In the genomic region with DNA sequence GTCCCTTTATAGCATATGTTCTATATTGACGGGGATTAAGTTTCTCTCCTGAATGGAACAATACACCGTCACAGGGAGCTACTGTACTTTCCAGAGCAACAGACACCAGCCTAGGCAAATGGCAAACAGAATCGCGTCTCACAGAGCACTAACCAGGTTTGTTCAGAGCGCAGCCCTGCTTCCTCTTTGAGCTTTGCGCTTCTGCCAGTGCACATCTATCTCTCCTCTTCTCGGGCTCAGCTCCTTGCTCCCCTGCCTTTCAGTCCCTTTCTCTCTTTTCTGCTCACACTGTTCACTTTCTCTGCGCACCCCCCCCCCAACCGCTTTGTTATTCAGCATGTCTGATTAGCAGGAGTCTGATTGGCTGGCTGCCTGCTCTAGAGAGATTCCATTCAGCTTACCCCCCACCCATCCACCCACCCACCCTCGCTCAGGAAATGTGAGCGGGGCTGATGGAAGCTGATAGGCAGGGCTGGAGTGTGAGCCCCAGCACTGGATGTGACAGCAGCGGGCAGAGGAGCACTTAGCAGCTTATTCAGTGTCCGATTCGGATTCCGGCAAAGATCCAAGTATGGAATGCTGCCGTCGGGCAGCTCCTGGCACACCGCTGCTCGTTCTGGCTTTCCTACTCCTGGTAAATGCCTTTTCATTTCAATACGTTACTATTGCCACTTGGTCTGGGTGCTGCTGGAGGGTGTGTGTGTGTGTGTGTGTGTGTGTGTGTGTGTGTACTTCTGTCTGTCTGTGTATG, we compare ENCODE assay signal across 8 mouse cellular contexts.
DNase-seq lines count a peak whose midpoint lies in the region; ATAC-seq and TF ChIP-seq lines count a peak whose summit lies in the region.

No protein-coding gene starts in this region.

- no peaks in the 10 kb centered on the region for H3K36me3 ChIP-seq in embryonic facial prominence, embryonic 13.5 days
- H3K36me3 ChIP-seq in heart, embryonic 10.5 days: no peaks in the 10 kb centered on the region
- no peaks in the 10 kb centered on the region for H3K36me3 ChIP-seq in limb, embryonic 11.5 days (ENCODE audit: control insufficient read depth, insufficient read depth, low read length)
- H3K36me3 ChIP-seq in midbrain, embryonic 10.5 days: no peaks in the 10 kb centered on the region
- no peaks in the 10 kb centered on the region for H3K36me3 ChIP-seq in thymus, adult 2 months (ENCODE audit: control insufficient read depth, insufficient read depth, low read length)

- peak overlapping the region; percentile 58 for H3K4me3 ChIP-seq in embryonic facial prominence, embryonic 13.5 days
- peak overlapping the region; percentile 62 for H3K4me3 ChIP-seq in heart, embryonic 10.5 days
- H3K4me3 ChIP-seq in limb, embryonic 11.5 days (ENCODE audit: low read depth, low read length): peak overlapping the region; percentile 41
- peak overlapping the region; percentile 57 for H3K4me3 ChIP-seq in midbrain, embryonic 10.5 days
- H3K4me3 ChIP-seq in thymus, adult 2 months (ENCODE audit: control insufficient read depth, insufficient read depth, low read length): no peak overlapping the region

- peak; percentile 39 to 63 for DNase-seq in adrenal gland, postnatal 36 days
- peak; percentile 89 for DNase-seq in heart, embryonic 10.5 days (ENCODE audit: low spot score)
- DNase-seq in kidney, adult 9 months: peak; percentile 28
- DNase-seq in limb, embryonic 11.5 days (ENCODE audit: low spot score): peak; percentile 69
- DNase-seq in midbrain, embryonic 10.5 days (ENCODE audit: low spot score): peak; percentile 82
- peak; percentile 58 for DNase-seq in skeletal muscle tissue, adult 2 months (ENCODE audit: low read depth, low spot score)
- DNase-seq in thymus, adult 2 months: no peak

- no peaks in the 10 kb centered on the region for H3K27me3 ChIP-seq in embryonic facial prominence, embryonic 13.5 days
- H3K27me3 ChIP-seq in heart, embryonic 10.5 days (ENCODE audit: insufficient read depth, poor library complexity, severe bottlenecking): no peaks in the 10 kb centered on the region
- no peaks in the 10 kb centered on the region for H3K27me3 ChIP-seq in limb, embryonic 11.5 days (ENCODE audit: control insufficient read depth, insufficient read depth, low read length)
- peaks cover 22% of the 10 kb centered on the region for H3K27me3 ChIP-seq in midbrain, embryonic 10.5 days (ENCODE audit: low read depth, poor library complexity, severe bottlenecking)
- H3K27me3 ChIP-seq in thymus, adult 2 months (ENCODE audit: control insufficient read depth, insufficient read depth, low read length): no peaks in the 10 kb centered on the region

- peak overlapping the region; percentile 67 for H3K4me2 ChIP-seq in embryonic facial prominence, embryonic 13.5 days
- peak overlapping the region; percentile 62 for H3K4me2 ChIP-seq in limb, embryonic 11.5 days (ENCODE audit: low read depth, severe bottlenecking)

- ATAC-seq in embryonic facial prominence, embryonic 13.5 days (ENCODE audit: insufficient number of reproducible peaks, insufficient read depth, low FRiP score, low TSS enrichment, low read depth): peak; percentile 89
- peak; percentile 83 for ATAC-seq in limb, embryonic 11.5 days (ENCODE audit: insufficient number of reproducible peaks, low FRiP score, low TSS enrichment, low read depth)

- no peaks in the 10 kb centered on the region for H3K9me3 ChIP-seq in embryonic facial prominence, embryonic 13.5 days
- H3K9me3 ChIP-seq in heart, embryonic 10.5 days: no peaks in the 10 kb centered on the region
- no peaks in the 10 kb centered on the region for H3K9me3 ChIP-seq in limb, embryonic 11.5 days (ENCODE audit: control insufficient read depth, low read length)
- H3K9me3 ChIP-seq in midbrain, embryonic 10.5 days (replicated peaks): no peaks in the 10 kb centered on the region

- H3K9ac ChIP-seq in embryonic facial prominence, embryonic 13.5 days: peak overlapping the region; percentile 73
- peak overlapping the region; percentile 54 for H3K9ac ChIP-seq in limb, embryonic 11.5 days (ENCODE audit: low read length)

- no peak for TF ChIP-seq POLR2A in thymus, adult 2 months (IDR thresholded peaks at IDR 0.05; ENCODE audit: control insufficient read depth, extremely low read depth, insufficient read depth, low read length, poor library complexity)

- no peak for TF ChIP-seq CTCF in thymus, adult 2 months (IDR thresholded peaks at IDR 0.05; ENCODE audit: borderline replicate concordance, control insufficient read depth, extremely low read depth, insufficient read depth, low read length, poor library complexity)

- H3K4me1 ChIP-seq in embryonic facial prominence, embryonic 13.5 days: peaks cover 22% of the 10 kb centered on the region
- peaks cover 5% of the 10 kb centered on the region; the same call in 1 of the 2 replicates for H3K4me1 ChIP-seq in heart, embryonic 10.5 days
- peaks cover 6% of the 10 kb centered on the region; the same call in 1 of the 2 replicates for H3K4me1 ChIP-seq in limb, embryonic 11.5 days (ENCODE audit: control insufficient read depth, insufficient read depth, low read length)
- peaks cover 18% of the 10 kb centered on the region for H3K4me1 ChIP-seq in midbrain, embryonic 10.5 days
- H3K4me1 ChIP-seq in thymus, adult 2 months (replicated peaks; ENCODE audit: control insufficient read depth, insufficient read depth, low read length): no peaks in the 10 kb centered on the region

- 0% methylated on average over 19 of the region's 20 CpGs for WGBS in embryonic facial prominence, embryonic 13.5 days
- WGBS in heart, embryonic 10.5 days: under 1% methylated on average over 19 of the region's 20 CpGs
- WGBS in limb, embryonic 11.5 days: under 1% methylated on average over 20 of the region's 20 CpGs
- under 1% methylated on average over 19 of the region's 20 CpGs for WGBS in midbrain, embryonic 10.5 days
- 3% methylated on average over 20 of the region's 20 CpGs for WGBS in thymus, adult 2 months

- H3K27ac ChIP-seq in embryonic facial prominence, embryonic 13.5 days: peak overlapping the region; percentile 89
- peak overlapping the region; percentile 81 for H3K27ac ChIP-seq in heart, embryonic 10.5 days
- H3K27ac ChIP-seq in limb, embryonic 11.5 days (replicated peaks; ENCODE audit: low read depth, low read length): no peak overlapping the region
- H3K27ac ChIP-seq in midbrain, embryonic 10.5 days (replicated peaks): peak overlapping the region; percentile 80
- H3K27ac ChIP-seq in thymus, adult 2 months (ENCODE audit: control insufficient read depth, insufficient read depth, low read length): no peak overlapping the region

Comparison
In these comparisons a context has a peak if more than half of its experiments do, and no peak if none do; other contexts are left out.
1. H3K27ac ChIP-seq: peak in embryonic facial prominence, embryonic 13.5 days (single experiment), heart, embryonic 10.5 days (single experiment) and midbrain, embryonic 10.5 days (single experiment); none in limb, embryonic 11.5 days (single experiment) and thymus, adult 2 months (single experiment).